Mouse (Mus musculus): ENCODE measurements at regions not wholly inside any gene's neighbourhood (a gene's known extent, or its start where the extent isn't known, plus 50 kb on each side); places are given as distances from the start of the nearest gene placed in this dataset.

DNA sequence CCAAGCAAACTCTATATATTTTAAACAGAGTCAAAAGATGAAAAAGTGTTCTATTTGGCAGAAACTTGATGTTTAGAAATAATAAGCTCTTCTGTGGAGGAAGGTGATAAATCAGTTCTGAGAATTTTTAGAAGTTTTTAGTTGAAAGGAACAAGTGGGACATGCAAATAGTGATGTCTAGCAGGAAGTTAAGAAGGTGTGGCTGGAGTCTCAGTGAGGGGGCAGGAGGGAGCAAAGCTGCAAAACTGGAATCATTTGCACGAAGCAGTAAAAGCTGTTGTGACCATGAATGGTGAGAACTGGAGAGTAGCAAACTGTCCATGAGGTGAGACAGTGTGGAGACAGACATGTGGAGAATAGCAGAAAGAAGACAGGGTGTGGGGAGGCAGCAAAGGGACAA, 157.1 kb upstream of the Cxadr start:
- Histone ChIP-seq H3K27me3 (no peaks in the 10 kb centered on the region), H3K9me3 (replicated peaks) (no peaks in the 10 kb centered on the region), H3K9ac (no peak overlapping the region), H3K36me3 (no peaks in the 10 kb centered on the region), H3K27ac (no peak overlapping the region), H3K4me2 (replicated peaks) (no peak overlapping the region), H3K4me3 (no peak overlapping the region), H3K4me1 (no peaks in the 10 kb centered on the region)
- no peak for ATAC-seq (ENCODE audit: low FRiP score)
- 83% methylated on average over 1 of the region's 1 CpGs for WGBS

DNA sequence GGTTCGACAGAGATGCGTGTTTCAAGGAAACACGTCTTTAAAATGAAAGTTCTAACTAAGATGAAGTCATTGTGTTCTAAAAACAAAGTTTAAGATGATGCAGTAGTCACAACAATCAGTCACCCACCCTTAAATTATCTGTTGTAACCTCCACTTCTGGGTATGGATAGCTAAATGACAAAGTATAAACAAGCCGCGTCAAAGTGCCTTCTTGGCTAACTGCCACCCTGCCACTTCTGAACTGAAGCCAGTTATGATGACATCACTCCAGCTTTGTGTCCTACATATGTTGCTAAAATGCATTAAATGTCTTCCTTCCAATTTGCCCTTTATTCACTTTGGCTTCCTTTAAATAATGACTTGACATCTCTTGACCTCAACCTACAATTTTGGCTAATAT, 165.8 kb upstream of the Cxadr start:
- H3K4me1 ChIP-seq = no peaks in the 10 kb centered on the region
- H3K4me3 ChIP-seq = no peak overlapping the region
- no peaks in the 10 kb centered on the region for H3K9me3 ChIP-seq (replicated peaks)
- H3K27ac ChIP-seq = no peak overlapping the region
- 94% methylated on average over 5 of the region's 5 CpGs for WGBS
- H3K36me3 ChIP-seq = no peaks in the 10 kb centered on the region
- ATAC-seq (ENCODE audit: low FRiP score) = no peak
- H3K27me3 ChIP-seq = no peaks in the 10 kb centered on the region
- no peak overlapping the region for H3K9ac ChIP-seq
- H3K4me2 ChIP-seq (replicated peaks) = no peak overlapping the region

DNA sequence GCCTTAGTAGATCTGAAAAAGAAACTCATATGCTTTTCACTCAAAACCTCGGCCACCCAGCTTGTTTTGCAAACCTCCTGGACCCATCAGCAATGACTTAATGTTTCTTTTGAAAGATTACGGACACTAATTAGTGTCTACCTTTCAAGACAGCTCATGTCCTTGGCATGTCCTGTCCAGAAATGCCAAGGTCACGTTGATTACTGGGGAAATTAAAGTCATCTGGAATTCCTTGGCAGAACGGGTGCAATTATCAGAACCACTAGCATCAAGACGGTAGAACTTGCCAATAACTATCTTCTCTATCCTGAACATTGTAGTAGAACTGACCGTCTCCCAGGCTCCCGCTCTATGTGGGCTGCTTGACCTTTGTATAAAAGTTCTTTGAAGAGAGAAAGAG, 166.8 kb upstream of the Cxadr start:
- Histone ChIP-seq H3K4me2 (replicated peaks) (no peak overlapping the region), H3K4me3 (no peak overlapping the region), H3K27ac (no peak overlapping the region), H3K9me3 (replicated peaks) (no peaks in the 10 kb centered on the region), H3K36me3 (no peaks in the 10 kb centered on the region), H3K9ac (no peak overlapping the region), H3K27me3 (no peaks in the 10 kb centered on the region), H3K4me1 (no peaks in the 10 kb centered on the region)
- no peak for ATAC-seq (ENCODE audit: low FRiP score)
- WGBS = 87% methylated on average over 7 of the region's 7 CpGs

DNA sequence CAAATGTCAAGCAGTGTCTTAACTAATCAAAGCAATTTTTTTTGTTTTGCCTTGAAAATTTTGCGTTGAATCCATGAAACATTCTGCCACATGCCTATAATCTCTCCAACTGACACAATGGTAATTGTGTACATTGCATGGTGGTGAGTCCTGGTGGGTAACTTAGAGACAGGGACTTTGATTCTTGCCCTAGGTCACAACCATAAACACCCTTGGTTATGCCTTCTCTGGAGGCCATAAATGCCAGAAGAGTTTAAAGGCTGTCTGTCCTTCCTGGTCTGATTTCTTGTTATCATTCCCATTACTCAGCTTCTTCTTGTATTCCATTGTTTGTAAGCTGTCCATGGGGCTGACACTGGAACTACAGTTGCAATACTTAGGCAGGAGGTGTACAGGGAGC, 179.6 kb upstream of the Cxadr start:
- no peak overlapping the region for H3K27ac ChIP-seq
- no peak overlapping the region for H3K9ac ChIP-seq
- no peak overlapping the region for H3K4me3 ChIP-seq
- no peaks in the 10 kb centered on the region for H3K36me3 ChIP-seq
- H3K4me2 ChIP-seq (replicated peaks) = no peak overlapping the region
- H3K4me1 ChIP-seq = no peaks in the 10 kb centered on the region
- ATAC-seq (ENCODE audit: low FRiP score) = no peak
- 67% methylated on average over 1 of the region's 1 CpGs for WGBS
- H3K9me3 ChIP-seq (replicated peaks) = no peaks in the 10 kb centered on the region
- no peaks in the 10 kb centered on the region for H3K27me3 ChIP-seq

DNA sequence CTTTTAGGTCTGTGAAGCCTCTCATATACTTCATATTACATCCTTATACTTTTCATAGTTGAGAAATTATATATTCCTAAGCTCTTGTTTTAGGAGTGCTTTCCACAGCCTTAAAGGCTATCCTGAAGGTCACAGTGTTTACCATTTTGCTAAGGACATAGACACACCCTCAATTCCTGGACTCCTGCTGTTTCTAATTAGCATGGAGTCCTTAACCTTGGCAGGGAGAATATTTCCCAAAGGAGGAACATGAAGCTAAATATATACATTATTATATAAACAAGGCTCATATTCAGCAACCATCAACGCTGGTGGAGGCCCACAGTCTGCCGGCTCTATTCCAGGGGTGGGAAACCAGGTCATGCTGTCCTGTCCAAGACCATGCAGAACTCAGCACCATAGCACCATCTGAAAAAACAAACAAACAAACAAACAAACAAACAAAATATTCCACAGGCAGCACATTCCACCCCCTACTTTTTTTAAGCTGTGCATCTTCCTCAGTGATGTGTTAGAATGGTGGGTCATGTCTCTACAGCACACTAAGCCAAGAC, 180.9 kb upstream of the Cxadr start:
- H3K27ac ChIP-seq = no peak overlapping the region
- H3K4me3 ChIP-seq = no peak overlapping the region
- no peaks in the 10 kb centered on the region for H3K9me3 ChIP-seq (replicated peaks)
- WGBS = 75% methylated on average over 2 of the region's 2 CpGs
- no peaks in the 10 kb centered on the region for H3K27me3 ChIP-seq
- H3K9ac ChIP-seq = no peak overlapping the region
- H3K36me3 ChIP-seq = no peaks in the 10 kb centered on the region
- no peak overlapping the region for H3K4me2 ChIP-seq (replicated peaks)
- no peaks in the 10 kb centered on the region for H3K4me1 ChIP-seq
- no peak for ATAC-seq (ENCODE audit: low FRiP score)

DNA sequence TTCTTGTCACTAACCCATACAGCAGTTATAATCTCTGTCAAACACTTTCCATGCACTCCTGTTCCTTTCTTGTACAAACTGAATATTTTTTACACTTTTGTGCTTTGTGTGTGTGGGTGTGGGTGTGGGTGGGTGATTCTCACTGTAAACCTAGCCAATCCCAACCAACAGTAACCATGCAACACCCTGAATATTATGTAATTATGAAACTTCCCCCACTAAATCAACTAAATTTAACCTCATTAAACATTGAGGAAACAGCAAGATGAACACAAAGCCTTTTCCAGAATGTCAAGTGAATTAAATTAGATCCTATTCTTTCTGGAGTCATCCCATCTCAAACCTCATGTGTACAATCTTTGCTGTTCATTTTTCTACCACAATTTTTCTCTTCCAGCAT, 197.0 kb upstream of the Cxadr start:
- H3K27ac ChIP-seq = no peak overlapping the region
- H3K27me3 ChIP-seq = no peaks in the 10 kb centered on the region
- no peak overlapping the region for H3K9ac ChIP-seq
- no peaks in the 10 kb centered on the region for H3K9me3 ChIP-seq (replicated peaks)
- no peaks in the 10 kb centered on the region for H3K36me3 ChIP-seq
- H3K4me2 ChIP-seq (replicated peaks) = no peak overlapping the region
- no peak for ATAC-seq (ENCODE audit: low FRiP score)
- H3K4me1 ChIP-seq = no peaks in the 10 kb centered on the region
- no peak overlapping the region for H3K4me3 ChIP-seq

DNA sequence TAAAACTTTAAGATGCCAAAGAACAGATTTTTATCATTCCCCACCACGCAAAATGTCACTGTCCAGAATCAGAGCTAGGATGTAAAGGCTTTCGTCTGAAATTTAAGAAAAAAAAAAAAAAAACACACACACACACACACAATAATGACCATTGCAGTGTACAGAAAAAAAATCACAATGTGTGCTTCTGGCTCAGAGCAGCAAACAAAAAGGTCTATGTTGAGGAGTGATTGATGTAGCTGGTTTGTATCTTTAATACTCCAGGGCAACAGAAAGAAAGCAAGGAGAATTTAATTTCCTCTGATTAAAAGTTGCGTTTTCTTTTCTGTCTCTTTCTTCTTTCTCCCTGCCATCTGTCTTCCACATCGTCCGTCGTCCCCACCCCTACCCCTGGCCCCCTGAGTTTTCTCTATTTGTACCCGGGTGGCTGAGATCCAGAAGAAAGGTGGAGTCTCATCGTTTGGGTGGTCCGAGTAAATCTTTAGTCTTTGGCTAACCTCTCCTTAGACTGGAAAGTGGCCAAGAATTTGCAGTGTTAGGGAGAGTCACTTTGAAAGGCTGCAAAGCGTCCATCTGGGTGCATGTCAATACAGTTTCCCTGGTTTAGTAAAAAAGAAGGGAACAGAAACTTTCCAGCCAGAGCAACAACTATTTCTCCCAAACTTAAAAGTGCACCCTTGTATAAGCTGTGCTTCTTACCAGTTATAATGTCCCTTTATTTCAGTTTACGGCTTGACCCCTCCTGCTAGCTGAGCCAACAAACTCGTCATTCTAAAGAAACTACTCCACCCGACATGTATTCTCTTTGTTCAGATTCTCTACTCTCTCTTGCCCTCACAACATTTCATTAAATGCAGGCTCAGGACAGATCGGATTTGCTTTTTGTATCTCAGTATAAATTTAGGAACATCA, 199.6 kb upstream of the Cxadr start:
- H3K27me3 ChIP-seq = no peaks in the 10 kb centered on the region
- H3K9me3 ChIP-seq (replicated peaks) = no peaks in the 10 kb centered on the region
- no peaks in the 10 kb centered on the region for H3K4me1 ChIP-seq
- H3K4me3 ChIP-seq = no peak overlapping the region
- 25% methylated on average over 14 of the region's 14 CpGs for WGBS
- peak overlapping the region; percentile 44 for H3K27ac ChIP-seq
- peak overlapping the region; percentile 3 for H3K4me2 ChIP-seq (replicated peaks)
- ATAC-seq (ENCODE audit: low FRiP score) = peak; percentile 92
- no peaks in the 10 kb centered on the region for H3K36me3 ChIP-seq
- H3K9ac ChIP-seq = no peak overlapping the region

DNA sequence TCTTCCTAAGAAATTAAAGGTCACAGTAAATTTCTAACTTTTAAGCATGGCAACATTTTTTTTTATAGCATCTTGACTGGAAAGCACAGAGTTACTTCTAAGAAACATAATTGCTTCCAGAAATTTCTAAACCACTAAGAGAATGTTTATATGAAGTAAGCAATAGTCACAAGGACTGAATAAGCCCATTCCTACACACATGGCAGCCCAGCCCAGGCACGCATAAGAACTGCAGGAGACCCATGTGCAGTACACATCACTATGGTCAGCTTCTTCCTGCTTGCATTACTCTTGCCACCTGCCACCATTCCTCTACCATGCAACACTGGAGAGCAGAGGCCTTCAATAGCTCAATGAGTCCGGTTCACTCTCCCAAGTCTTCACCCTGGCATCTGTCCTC, 201.4 kb upstream of the Cxadr start:
- Histone ChIP-seq H3K4me3 (no peak overlapping the region), H3K9me3 (replicated peaks) (no peaks in the 10 kb centered on the region), H3K9ac (no peak overlapping the region), H3K4me2 (replicated peaks) (no peak overlapping the region), H3K27ac (no peak overlapping the region), H3K4me1 (no peaks in the 10 kb centered on the region), H3K36me3 (no peaks in the 10 kb centered on the region), H3K27me3 (no peaks in the 10 kb centered on the region)
- no peak for ATAC-seq (ENCODE audit: low FRiP score)
- 92% methylated on average over 2 of the region's 2 CpGs for WGBS

DNA sequence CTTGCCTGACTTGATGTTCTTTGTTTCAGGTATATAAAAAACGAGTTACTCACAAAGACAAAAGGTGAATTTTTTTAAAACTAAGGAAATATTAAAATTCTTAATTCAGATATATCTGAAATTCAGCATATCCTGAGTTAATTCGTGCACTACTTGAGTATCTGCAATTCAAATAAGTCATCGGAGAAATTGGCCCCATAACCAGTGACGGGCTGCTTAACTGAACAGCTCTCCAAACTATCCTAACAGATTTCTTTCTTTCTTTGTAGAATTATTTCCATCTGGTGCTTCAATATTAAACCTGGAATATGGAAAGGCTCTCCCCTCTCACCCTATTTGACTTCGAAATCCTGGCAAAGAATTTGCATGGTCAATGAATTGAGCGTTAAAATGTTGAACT, 202.2 kb upstream of the Cxadr start:
- ATAC-seq (ENCODE audit: low FRiP score) = no peak
- no peaks in the 10 kb centered on the region for H3K4me1 ChIP-seq
- 75% methylated on average over 6 of the region's 6 CpGs for WGBS

DNA sequence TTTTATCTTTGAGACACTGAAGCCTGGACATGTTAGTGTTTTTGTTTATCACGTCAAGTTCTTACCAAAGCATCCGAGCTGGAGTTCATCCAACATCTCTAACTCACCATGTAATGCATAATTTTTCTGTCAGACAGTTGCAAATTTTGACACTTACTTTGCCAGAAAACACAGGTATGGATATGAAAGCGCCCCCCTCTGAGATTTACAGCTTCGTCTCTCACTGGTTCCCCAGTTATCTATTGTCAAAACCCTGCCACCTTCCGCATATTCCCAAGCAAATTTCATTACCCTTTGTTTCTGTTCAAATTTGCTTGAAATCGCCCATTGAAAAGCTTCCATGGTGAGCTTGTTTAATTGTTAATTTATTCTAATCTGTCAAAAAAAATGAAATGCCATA, 202.7 kb upstream of the Cxadr start:
- H3K4me3 ChIP-seq = no peak overlapping the region
- no peaks in the 10 kb centered on the region for H3K9me3 ChIP-seq (replicated peaks)
- no peak overlapping the region for H3K4me2 ChIP-seq (replicated peaks)
- 80% methylated on average over 6 of the region's 6 CpGs for WGBS
- no peaks in the 10 kb centered on the region for H3K4me1 ChIP-seq
- ATAC-seq (ENCODE audit: low FRiP score) = no peak
- no peak overlapping the region for H3K27ac ChIP-seq
- no peaks in the 10 kb centered on the region for H3K36me3 ChIP-seq
- H3K9ac ChIP-seq = no peak overlapping the region
- no peaks in the 10 kb centered on the region for H3K27me3 ChIP-seq

More for the DNA sequence above, 202.2 kb upstream of the Cxadr start:
- Histone ChIP-seq H3K4me3 (no peak overlapping the region), H3K9ac (no peak overlapping the region), H3K9me3 (replicated peaks) (no peaks in the 10 kb centered on the region), H3K27ac (no peak overlapping the region), H3K27me3 (no peaks in the 10 kb centered on the region), H3K36me3 (no peaks in the 10 kb centered on the region), H3K4me2 (replicated peaks) (no peak overlapping the region)

DNA sequence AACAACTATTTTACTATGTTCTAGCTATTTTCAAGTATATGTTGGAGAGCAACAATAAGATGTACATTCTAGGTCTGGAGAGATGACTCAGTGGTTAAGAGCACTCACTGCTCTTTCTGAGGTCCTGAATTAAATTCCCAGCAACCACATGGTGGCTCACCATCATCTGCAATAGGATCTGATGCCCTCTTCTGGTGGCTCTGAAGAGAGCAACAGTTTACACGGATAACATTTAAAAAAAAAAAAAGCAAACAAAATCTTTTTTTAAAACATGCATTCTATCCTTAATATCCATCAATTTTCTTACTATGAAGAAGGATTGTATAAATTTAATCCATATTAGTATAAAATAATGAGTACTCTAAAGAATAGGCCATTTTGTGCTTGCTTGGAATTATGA, 204.7 kb upstream of the Cxadr start:
- Histone ChIP-seq H3K27ac (no peak overlapping the region), H3K4me2 (replicated peaks) (no peak overlapping the region), H3K36me3 (no peaks in the 10 kb centered on the region), H3K4me1 (no peaks in the 10 kb centered on the region), H3K27me3 (no peaks in the 10 kb centered on the region), H3K9ac (no peak overlapping the region), H3K4me3 (no peak overlapping the region), H3K9me3 (replicated peaks) (no peaks in the 10 kb centered on the region)
- WGBS = 56% methylated on average over 1 of the region's 1 CpGs
- no peak for ATAC-seq (ENCODE audit: low FRiP score)

DNA sequence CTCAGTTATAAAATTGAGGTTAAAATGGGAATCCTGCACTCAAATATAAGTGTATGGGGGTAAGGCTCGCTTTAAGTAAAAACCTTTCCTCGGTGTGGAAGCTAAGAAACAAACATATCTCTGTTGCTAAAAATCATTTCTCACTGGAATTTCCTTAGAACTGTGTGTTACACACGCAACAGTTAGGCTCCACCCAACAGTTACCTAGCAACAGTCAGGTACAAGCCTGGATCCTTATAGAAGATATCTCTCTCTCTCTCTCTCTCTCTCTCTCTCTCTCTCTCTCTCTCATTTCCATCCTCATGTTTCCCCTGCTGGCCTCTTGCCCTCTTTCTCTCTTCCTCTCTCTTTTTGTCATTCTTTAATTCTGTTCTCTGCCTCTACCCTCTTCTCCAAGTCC, 211.1 kb upstream of the Cxadr start:
- Histone ChIP-seq H3K27me3 (no peaks in the 10 kb centered on the region), H3K36me3 (no peaks in the 10 kb centered on the region), H3K9me3 (replicated peaks) (no peaks in the 10 kb centered on the region), H3K4me2 (replicated peaks) (no peak overlapping the region), H3K9ac (no peak overlapping the region), H3K4me1 (no peaks in the 10 kb centered on the region), H3K4me3 (no peak overlapping the region), H3K27ac (no peak overlapping the region)
- 83% methylated on average over 3 of the region's 3 CpGs for WGBS
- ATAC-seq (ENCODE audit: low FRiP score) = no peak

DNA sequence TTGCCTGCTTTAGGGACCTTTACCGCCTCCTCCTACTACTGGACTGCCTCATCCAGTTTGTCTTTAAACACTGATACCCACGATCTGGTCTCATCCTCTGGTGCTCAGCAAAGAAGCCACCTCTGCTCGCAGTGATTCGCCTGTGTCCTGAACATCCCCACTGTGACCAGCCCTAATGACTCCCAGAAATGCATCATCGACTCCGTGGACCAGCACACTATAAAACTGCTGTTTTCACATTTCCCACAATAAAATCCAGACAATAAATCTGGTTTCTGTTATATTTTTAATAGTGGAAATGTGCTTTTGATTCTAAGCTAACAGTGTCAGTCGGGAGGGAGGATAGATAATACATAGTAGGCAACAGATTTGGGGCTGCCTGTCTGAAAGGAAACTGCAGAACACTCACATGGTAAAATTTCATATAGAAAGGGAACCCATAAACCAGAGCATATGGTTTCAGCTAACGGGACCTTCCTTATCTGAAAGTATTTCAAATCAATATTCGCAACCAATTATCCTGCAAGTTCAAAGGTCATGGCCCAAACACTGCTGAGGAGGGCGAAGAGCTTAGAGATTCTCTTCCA, 233.7 kb upstream of the Cxadr start:
- Histone ChIP-seq H3K9me3 (replicated peaks) (no peaks in the 10 kb centered on the region), H3K27me3 (no peaks in the 10 kb centered on the region), H3K36me3 (no peaks in the 10 kb centered on the region), H3K4me2 (replicated peaks) (no peak overlapping the region), H3K27ac (no peak overlapping the region), H3K4me3 (no peak overlapping the region), H3K4me1 (no peaks in the 10 kb centered on the region), H3K9ac (no peak overlapping the region)
- WGBS = 78% methylated on average over 10 of the region's 10 CpGs
- no peak for ATAC-seq (ENCODE audit: low FRiP score)

Measured in hindbrain, embryonic 12.5 days (tissue).